Mouse (Mus musculus): ENCODE measurements around the gene Gpn1.

Gene Gpn1

GRCm38 (mm10) chr5:31559401-31559800, 64.9 kb downstream of the Gpn1 start:
- no peak for DNase-seq (ENCODE audit: low read depth, low spot score)

GRCm38 (mm10) chr5:31560352-31560751, 65.8 kb downstream of the Gpn1 start:
- DNase-seq (ENCODE audit: low read depth, low spot score) = no peak

- DNase-seq (ENCODE audit: low read depth, low spot score) = peak; percentile 72
Observed at GRCm38 (mm10) chr5:31562036-31562666, 67.6 kb downstream of the Gpn1 start.
